26 mouse cellular contexts compared by ENCODE assay signal in the genomic region with DNA sequence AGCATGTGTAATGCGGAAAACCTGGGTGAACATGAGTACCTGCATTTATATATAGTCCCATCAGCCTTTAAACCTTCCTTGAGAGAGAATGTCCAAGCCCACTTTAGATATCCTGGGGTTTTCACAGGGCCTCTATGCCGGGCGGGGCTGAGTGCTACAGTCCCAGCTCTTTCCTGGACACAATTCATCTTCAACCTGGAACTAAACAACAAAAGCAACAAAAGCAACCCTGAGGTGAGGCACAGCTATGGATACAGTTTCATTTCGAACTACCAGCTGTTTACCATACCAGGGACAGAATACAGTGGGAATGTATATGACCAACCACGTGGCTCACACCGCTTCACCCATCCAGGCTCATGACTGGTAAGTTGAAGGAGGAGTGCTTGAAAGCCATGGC. TPM values are rescaled to one million over a fixed set of nuclear protein-coding genes. Genes with fewer than 3 reads are reported as not detected.
"Had no signal": no experiment of that assay in that cellular context is flagged by ENCODE, and none has a peak within 500 bp of the region (broad histone marks: within the 10 kb centered on the region; RNA-seq: fewer than 3 reads in every experiment).

No protein-coding gene starts in this region.

- ATAC-seq: liver, embryonic 12.5 days; midbrain, embryonic 15.5 days had no signal

- H3K4me1 ChIP-seq: limb, embryonic 10.5 days; neural tube, embryonic 12.5 days had no signal

- H3K27me3 ChIP-seq: limb, embryonic 13.5 days; liver, embryonic 12.5 days; liver, embryonic 15.5 days; lung, embryonic 15.5 days; midbrain, embryonic 12.5 days; midbrain, embryonic 15.5 days; neural tube, embryonic 12.5 days; neural tube, embryonic 15.5 days had no signal

- H3K9me3 ChIP-seq: limb, embryonic 10.5 days; limb, embryonic 13.5 days; liver, embryonic 12.5 days; liver, embryonic 15.5 days; lung, embryonic 15.5 days; midbrain, embryonic 12.5 days; midbrain, embryonic 15.5 days; neural tube, embryonic 12.5 days; neural tube, embryonic 15.5 days had no signal

- H3K36me3 ChIP-seq: limb, embryonic 10.5 days; limb, embryonic 13.5 days; liver, embryonic 12.5 days; liver, embryonic 15.5 days; lung, embryonic 15.5 days; midbrain, embryonic 12.5 days; midbrain, embryonic 15.5 days; neural tube, embryonic 12.5 days; neural tube, embryonic 15.5 days had no signal

- H3K27ac ChIP-seq: kidney, postnatal 0 days; limb, embryonic 10.5 days; limb, embryonic 13.5 days; liver, embryonic 12.5 days; liver, embryonic 15.5 days; lung, embryonic 15.5 days; midbrain, embryonic 12.5 days; midbrain, embryonic 15.5 days; neural tube, embryonic 12.5 days; neural tube, embryonic 15.5 days had no signal

- H3K4me3 ChIP-seq: limb, embryonic 10.5 days; limb, embryonic 13.5 days; liver, embryonic 12.5 days; liver, embryonic 15.5 days; lung, embryonic 15.5 days; midbrain, embryonic 12.5 days; midbrain, embryonic 15.5 days; neural tube, embryonic 12.5 days; neural tube, embryonic 15.5 days had no signal

- DNase-seq: liver; lung, adult 18-20 months; right cerebral cortex, adult 18-20 months; thymus, adult 18-20 months; thymus, postnatal 36 days had no signal

- H3K9ac ChIP-seq: limb, embryonic 13.5 days; liver, embryonic 12.5 days; liver, embryonic 15.5 days; lung, embryonic 15.5 days; midbrain, embryonic 12.5 days; midbrain, embryonic 15.5 days; neural tube, embryonic 12.5 days; neural tube, embryonic 15.5 days had no signal

RNA-seq across cellular contexts. Expression of a gene that starts 5.1 kb away (rescaled TPM):
- total RNA-seq: layer of hippocampus, adult 18-20 months; left cerebral cortex, postnatal 25 days had no signal
- polyA plus RNA-seq: kidney, adult 2 months; kidney, embryonic 14.5 days; kidney, postnatal 0 days; limb, embryonic 10.5 days; limb, embryonic 13.5 days; liver, embryonic 12.5 days; liver, embryonic 15.5 days; lung, embryonic 15.5 days; midbrain, embryonic 12.5 days; midbrain, embryonic 15.5 days; neural tube, embryonic 12.5 days; neural tube, embryonic 15.5 days; small intestine, adult 2 months; spleen, adult 2 months; stomach, embryonic 16.5 days; urinary bladder, adult 2 months had no signal

RNA-seq across cellular contexts. Expression of a gene that starts 57.5 kb away (rescaled TPM):
- total RNA-seq: layer of hippocampus, adult 18-20 months; layer of hippocampus, postnatal 14 days; left cerebral cortex, adult 8-10 months; left cerebral cortex, postnatal 25 days had no signal
- polyA plus RNA-seq: kidney, adult 2 months; kidney, embryonic 14.5 days; kidney, postnatal 0 days; limb, embryonic 10.5 days; limb, embryonic 13.5 days; liver, embryonic 12.5 days; liver, embryonic 15.5 days; lung, embryonic 15.5 days; midbrain, embryonic 12.5 days; midbrain, embryonic 15.5 days; neural tube, embryonic 12.5 days; neural tube, embryonic 15.5 days; small intestine, adult 2 months; spleen, adult 2 months; stomach, embryonic 16.5 days; testis, adult 2 months; urinary bladder, adult 2 months had no signal
